26 mouse cellular contexts compared by ENCODE assay signal in the genomic region with DNA sequence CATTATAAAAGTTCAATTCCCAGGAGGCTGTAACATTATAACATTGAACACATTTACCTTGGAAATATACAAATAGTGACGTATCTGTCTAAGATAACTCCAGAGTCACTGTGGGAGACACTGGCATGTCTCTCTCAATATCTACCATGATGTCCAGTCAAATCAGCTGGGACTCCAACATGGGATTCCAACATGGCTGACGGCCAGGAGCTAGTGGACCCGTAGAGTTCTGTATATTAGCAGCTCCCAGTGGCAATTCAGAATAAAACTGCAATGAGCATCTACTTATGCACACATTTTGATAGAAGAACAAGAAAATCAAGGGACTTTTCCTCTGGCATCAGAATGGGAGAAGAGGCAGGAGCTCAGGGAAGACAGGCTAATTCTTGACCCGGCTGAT.
"Had no signal": no experiment of that assay in that cellular context is flagged by ENCODE, and none has a peak within 500 bp of the region (broad histone marks: within the 10 kb centered on the region; RNA-seq: fewer than 3 reads in every experiment).

No protein-coding gene starts in this region.

- H3K27ac ChIP-seq: embryonic facial prominence, embryonic 10.5 days; embryonic facial prominence, embryonic 12.5 days; embryonic facial prominence, embryonic 13.5 days; embryonic facial prominence, embryonic 15.5 days; forebrain, embryonic 10.5 days; forebrain, embryonic 12.5 days; forebrain, embryonic 13.5 days; forebrain, embryonic 15.5 days; gastrocnemius, adult 2 months; heart, adult 2 months had no signal

- ATAC-seq: forebrain, embryonic 13.5 days; forebrain, embryonic 14.5 days; forebrain, embryonic 15.5 days; forebrain, embryonic 16.5 days; forebrain, postnatal 0 days had no signal

- H3K4me3 ChIP-seq: embryonic facial prominence, embryonic 10.5 days; embryonic facial prominence, embryonic 12.5 days; embryonic facial prominence, embryonic 13.5 days; embryonic facial prominence, embryonic 15.5 days; erythroblast, embryonic 14.5 days; forebrain, embryonic 10.5 days; forebrain, embryonic 12.5 days; forebrain, embryonic 13.5 days; forebrain, embryonic 15.5 days; gastrocnemius, adult 2 months; heart, adult 2 months had no signal

- H3K36me3 ChIP-seq: embryonic facial prominence, embryonic 10.5 days; embryonic facial prominence, embryonic 12.5 days; embryonic facial prominence, embryonic 13.5 days; embryonic facial prominence, embryonic 15.5 days; forebrain, embryonic 10.5 days; forebrain, embryonic 12.5 days; forebrain, embryonic 15.5 days had no signal

- H3K4me2 ChIP-seq: embryonic facial prominence, embryonic 12.5 days; embryonic facial prominence, embryonic 13.5 days; embryonic facial prominence, embryonic 15.5 days; forebrain, embryonic 12.5 days; forebrain, embryonic 13.5 days; forebrain, embryonic 15.5 days had no signal

- H3K27me3 ChIP-seq: embryonic facial prominence, embryonic 12.5 days; embryonic facial prominence, embryonic 13.5 days; embryonic facial prominence, embryonic 15.5 days; forebrain, embryonic 12.5 days; forebrain, embryonic 13.5 days; forebrain, embryonic 15.5 days had no signal

- H3K9me3 ChIP-seq: embryonic facial prominence, embryonic 10.5 days; embryonic facial prominence, embryonic 12.5 days; embryonic facial prominence, embryonic 13.5 days; embryonic facial prominence, embryonic 15.5 days; forebrain, embryonic 10.5 days; forebrain, embryonic 12.5 days; forebrain, embryonic 13.5 days; forebrain, embryonic 15.5 days had no signal

- H3K9ac ChIP-seq: embryonic facial prominence, embryonic 12.5 days; embryonic facial prominence, embryonic 13.5 days; embryonic facial prominence, embryonic 15.5 days; forebrain, embryonic 12.5 days; forebrain, embryonic 13.5 days; forebrain, embryonic 15.5 days; forebrain, postnatal 0 days had no signal

- DNase-seq: cerebellum, adult 2 months; cerebellum, adult 9-10 months; cerebellum, adult 9-11 months; cerebellum, postnatal 25 days; cerebellum, postnatal 36 days; embryo, embryonic 11 days; forebrain, postnatal 0 days; gastrocnemius, adult 2 months; gastrocnemius, postnatal 10 days; gastrocnemius, postnatal 14 days; gastrocnemius, postnatal 25 days; gastrocnemius, postnatal 36 days; heart, adult 11 months; heart, adult 18-20 months; heart, adult 2 months had no signal
